Mouse (Mus musculus) CD8-positive naive resting alpha-beta T cell, adult 2 months (primary cell): ENCODE data around the gene Ldhb.
"Not testable (repeated sequence)": the region's sequence is repeated elsewhere in the genome, so short reads cannot be mapped to it uniquely, and the experiment has no call there.

Experiments used
- DNase-seq, 2 experiments: peaks; one replicate each; pipeline ENCODE4 v3.0.0; 2022; ENCODE audit warnings: low read depth in 2 of 2, low spot score in 2 of 2

Gene Ldhb

GRCm38 (mm10) chr6:142514912-142515311 is 7.2 kb upstream of the Ldhb start:
- no peak for DNase-seq

GRCm38 (mm10) chr6:142512902-142513301 is 5.1 kb upstream of the Ldhb start:
- DNase-seq, result no peak

- DNase-seq, result no peak
These were observed 3.9 kb upstream of the Ldhb start for GRCm38 (mm10) chr6:142511516-142512135.

- no peak for DNase-seq
These were observed 906 bp upstream of the Ldhb start for GRCm38 (mm10) chr6:142508663-142509062.

- peak in 1 of 2 experiments; percentile 7 for DNase-seq
These were observed 548 bp downstream of the Ldhb start for GRCm38 (mm10) chr6:142507033-142507784.

GRCm38 (mm10) chr6:142506338-142507032 is 1.3 kb downstream of the Ldhb start:
- no peak for DNase-seq

GRCm38 (mm10) chr6:142503601-142504000 is 4.2 kb downstream of the Ldhb start:
- no peak for DNase-seq

GRCm38 (mm10) chr6:142502519-142503125 is 5.1 kb downstream of the Ldhb start:
- no peak for DNase-seq

- DNase-seq, result not testable (repeated sequence)
These were observed 17.6 kb downstream of the Ldhb start for GRCm38 (mm10) chr6:142490114-142490513.

GRCm38 (mm10) chr6:142487638-142488037 is 20.1 kb downstream of the Ldhb start:
- DNase-seq, result no peak

GRCm38 (mm10) chr6:142485478-142486123 is 22.2 kb downstream of the Ldhb start:
- no peak for DNase-seq

GRCm38 (mm10) chr6:142477239-142477638 is 30.5 kb downstream of the Ldhb start:
- no peak for DNase-seq

GRCm38 (mm10) chr6:142472801-142473203 is 35.0 kb downstream of the Ldhb start, which contains the start of gene Gys2:
Gene Gys2 (minus strand): TSS chr6:142473109.
- no peak for DNase-seq

- no peak for DNase-seq
These were observed 36.6 kb downstream of the Ldhb start for GRCm38 (mm10) chr6:142471141-142471540.

- no peak for DNase-seq
These were observed 38.2 kb downstream of the Ldhb start for GRCm38 (mm10) chr6:142469602-142470001.

GRCm38 (mm10) chr6:142462194-142462593 is 45.6 kb downstream of the Ldhb start:
- no peak for DNase-seq

GRCm38 (mm10) chr6:142459017-142459678 is 48.6 kb downstream of the Ldhb start:
- no peak for DNase-seq

GRCm38 (mm10) chr6:142458010-142458409 is 49.7 kb downstream of the Ldhb start:
- no peak for DNase-seq

GRCm38 (mm10) chr6:142455314-142455996 is 52.3 kb downstream of the Ldhb start:
- DNase-seq, result no peak

- DNase-seq, result no peak
These were observed 54.4 kb downstream of the Ldhb start for GRCm38 (mm10) chr6:142453311-142453710.
